Mouse (Mus musculus): ENCODE data around the gene Mapk6.
"Not testable (repeated sequence)": the region's sequence is repeated elsewhere in the genome, so short reads cannot be mapped to it uniquely, and the experiment has no call there.

Gene Mapk6

DNA sequence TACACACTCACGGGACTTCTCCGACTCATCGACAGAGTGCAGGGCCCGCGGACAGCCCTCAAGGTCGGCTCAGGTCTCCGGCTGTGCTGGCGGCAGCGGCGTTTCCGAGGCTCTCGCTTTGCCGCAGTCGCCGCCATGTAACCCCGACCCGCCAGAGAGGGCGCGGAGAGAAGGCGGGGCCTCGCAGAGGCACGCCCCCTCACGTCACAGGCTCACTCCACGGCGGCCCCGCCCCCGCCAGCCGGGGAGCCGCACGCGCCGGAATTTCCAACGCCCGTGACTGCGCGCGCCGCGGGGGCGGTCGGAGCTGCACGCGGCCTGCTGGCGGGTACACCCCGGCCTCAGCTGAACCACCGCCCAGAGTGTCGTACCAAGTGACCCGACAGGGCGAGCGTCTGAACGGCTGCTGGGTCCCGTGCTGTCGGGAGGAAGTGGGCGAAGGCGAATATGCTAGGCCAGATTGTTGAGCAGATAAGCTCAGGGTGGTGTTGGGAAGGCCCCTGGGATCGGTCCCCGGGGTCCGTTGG lies at the start of gene Mapk6:
TSS of gene Mapk6 (minus strand) at position 154 of the 527 bp plus-strand sequence.
- DNase-seq (ENCODE audit: extremely low spot score, low read depth, low spot score) = peak; percentile 71

DNA sequence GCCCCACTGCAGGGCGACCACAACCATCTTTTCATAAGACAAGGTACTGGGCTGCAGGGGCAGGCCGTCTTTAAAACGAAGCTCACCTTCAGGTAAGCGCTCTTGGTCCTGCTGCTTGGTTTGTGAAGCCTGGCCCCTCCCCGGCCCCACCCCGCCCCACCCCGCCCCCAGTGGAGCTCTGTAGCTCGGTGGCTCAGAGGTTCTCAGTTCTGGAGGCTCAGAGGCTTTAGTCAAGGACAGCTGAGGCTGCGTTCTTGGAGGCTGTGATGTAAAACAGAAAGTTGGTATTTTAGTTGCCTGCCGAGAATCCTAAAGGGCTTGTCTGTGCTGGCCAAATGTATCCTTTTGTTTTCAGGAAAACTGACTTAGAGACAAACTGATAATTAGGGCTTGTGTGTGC lies 45.9 kb upstream of the Mapk6 start:
- no peak for DNase-seq (ENCODE audit: extremely low spot score, low read depth, low spot score)

DNA sequence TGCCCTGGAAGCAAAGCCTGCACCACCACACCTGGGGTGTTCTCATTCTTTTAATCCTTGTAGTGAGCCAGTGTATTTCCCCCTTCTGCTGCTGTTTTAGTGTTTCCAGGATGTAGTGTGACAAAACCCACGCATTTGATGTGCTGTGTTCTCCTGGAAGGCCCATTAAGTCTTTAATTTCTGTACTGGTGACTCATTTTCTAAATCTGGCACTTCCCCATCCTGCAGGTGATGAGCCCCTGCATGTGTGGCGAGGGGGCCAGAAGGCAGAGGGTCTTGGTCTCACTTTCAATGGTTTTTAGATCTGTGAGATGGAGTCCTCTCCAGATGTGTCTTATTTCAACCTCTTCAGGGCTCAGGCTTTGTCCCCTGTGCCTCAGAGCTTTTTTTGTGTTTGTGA lies 44.2 kb upstream of the Mapk6 start:
- DNase-seq (ENCODE audit: extremely low spot score, low read depth, low spot score) = no peak

DNA sequence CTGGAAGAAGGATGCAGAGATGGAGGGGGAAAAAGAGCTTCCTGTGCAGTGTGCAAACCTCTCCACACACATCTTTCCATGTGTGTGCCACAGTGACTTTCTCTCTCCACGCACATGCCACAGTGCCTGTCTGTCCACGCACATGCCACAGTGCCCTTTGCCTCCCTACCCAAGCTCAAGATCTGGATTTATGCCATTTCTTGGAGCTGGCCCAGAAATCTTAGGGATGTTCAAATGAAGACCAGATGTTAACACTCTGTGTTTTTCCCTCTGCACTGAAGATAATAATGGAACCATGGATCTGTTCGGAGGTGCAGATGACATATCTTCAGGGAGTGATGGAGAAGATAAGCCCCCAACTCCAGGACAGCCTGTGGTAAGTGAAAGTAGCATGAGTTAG lies 38.2 kb upstream of the Mapk6 start:
- no peak for DNase-seq (ENCODE audit: extremely low spot score, low read depth, low spot score)

DNA sequence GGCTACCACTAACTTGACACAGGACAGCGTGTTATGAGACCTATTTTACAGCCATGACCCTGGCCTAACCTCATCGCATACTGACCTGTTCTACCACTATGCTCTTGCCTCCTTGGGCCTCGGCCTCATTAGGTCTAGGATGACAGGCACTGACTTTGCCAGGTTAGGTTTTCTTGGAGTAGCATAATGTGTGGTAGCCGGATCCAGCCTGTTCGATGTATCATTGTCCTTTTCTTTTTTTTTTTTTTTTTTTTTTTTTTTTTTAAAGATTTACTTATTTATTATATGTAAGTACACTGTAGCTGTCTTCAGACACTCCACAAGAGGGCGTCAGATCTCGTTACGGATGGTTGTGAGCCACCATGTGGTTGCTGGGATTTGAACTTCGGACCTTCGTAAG lies 36.8 kb upstream of the Mapk6 start:
- DNase-seq (ENCODE audit: extremely low spot score, low read depth, low spot score) = not testable (repeated sequence)

DNA sequence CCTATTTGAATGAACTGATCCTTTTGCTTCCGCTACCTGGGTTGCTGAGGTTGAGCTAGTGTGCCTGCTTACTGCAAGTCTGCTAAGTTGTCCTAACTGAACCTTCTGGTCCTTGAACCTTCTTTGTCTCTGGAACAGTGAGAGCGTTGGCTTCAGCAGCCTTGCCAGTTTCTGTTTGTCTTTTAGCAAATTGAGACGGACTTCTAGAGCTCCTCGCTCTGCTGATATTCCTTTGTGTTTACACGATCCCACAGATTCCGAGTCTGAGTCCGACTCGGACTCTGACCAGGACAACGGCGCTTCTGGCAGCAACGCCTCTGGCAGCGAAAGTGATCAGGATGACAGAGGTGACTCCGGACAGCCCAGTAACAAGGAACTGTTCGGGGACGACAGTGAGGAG lies 35.2 kb upstream of the Mapk6 start:
- DNase-seq (ENCODE audit: extremely low spot score, low read depth, low spot score) = no peak

DNA sequence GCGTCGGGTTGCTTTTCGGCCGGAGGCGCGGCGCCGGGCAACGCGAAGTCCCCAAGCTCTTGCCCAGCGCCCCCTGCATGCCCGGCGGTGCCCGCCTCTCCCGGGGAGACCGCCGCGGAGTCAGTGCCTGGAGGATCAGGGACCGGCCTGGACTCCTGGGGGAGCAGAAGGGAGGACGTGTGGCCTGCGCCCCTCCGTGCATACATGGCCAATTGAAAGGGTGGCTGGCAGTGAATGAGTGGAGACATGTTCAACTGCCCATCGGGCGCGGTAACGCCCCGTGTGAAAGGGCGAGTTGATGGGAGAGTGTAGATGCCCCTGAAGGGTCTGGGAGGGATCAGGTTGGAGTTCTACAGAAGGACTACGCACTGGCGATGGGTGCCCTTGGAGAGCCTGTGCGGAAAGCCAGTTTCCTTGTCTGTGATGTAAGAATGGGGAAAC lies 31.9 kb upstream of the Mapk6 start:
- no peak for DNase-seq (ENCODE audit: extremely low spot score, low read depth, low spot score)

DNA sequence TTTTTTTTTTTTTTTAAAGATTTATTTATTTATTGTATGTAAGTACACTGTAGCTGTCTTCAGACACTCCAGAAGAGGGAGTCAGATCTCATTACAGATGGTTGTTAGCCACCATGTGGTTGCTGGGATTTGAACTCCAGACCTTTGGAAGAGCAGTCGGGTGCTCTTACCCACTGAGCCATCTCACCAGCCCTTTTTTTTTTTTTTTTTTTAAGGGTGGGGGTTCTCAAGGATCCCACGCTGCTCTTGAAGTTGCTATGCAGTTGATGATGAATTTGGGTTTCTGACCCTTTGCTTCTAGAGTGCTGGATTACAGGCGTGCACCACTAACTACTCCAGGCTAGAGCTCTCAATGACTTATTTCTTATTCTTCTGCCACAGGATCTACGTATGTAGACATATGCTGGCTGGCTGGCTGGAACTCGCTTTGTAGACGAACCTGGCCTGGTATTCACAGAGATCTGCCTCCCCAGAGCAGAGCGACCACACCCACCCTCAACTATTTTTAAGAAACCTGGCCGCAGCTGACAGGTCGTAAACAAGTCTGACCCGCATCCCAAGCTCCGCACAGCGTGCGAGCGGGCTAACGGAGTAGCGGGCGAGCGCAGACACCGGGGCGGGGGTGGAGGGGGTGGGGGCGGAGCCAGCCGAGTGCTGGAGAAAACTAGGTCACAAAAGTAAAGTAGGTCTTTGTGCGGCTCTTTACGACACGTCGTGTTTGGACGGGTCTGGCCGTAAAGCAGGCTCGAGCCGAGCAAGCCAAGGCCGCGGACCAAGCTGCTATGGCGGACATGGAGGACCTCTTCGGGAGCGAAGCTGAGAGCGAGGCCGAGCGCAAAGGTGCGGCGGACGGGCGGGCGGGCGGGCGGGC lies 31.2 kb upstream of the Mapk6 start, which contains the start of gene Leo1:
TSS of gene Leo1 (plus strand) at position 729 of the 871 bp plus-strand sequence.
- peak; percentile 74 for DNase-seq (ENCODE audit: extremely low spot score, low read depth, low spot score)

DNA sequence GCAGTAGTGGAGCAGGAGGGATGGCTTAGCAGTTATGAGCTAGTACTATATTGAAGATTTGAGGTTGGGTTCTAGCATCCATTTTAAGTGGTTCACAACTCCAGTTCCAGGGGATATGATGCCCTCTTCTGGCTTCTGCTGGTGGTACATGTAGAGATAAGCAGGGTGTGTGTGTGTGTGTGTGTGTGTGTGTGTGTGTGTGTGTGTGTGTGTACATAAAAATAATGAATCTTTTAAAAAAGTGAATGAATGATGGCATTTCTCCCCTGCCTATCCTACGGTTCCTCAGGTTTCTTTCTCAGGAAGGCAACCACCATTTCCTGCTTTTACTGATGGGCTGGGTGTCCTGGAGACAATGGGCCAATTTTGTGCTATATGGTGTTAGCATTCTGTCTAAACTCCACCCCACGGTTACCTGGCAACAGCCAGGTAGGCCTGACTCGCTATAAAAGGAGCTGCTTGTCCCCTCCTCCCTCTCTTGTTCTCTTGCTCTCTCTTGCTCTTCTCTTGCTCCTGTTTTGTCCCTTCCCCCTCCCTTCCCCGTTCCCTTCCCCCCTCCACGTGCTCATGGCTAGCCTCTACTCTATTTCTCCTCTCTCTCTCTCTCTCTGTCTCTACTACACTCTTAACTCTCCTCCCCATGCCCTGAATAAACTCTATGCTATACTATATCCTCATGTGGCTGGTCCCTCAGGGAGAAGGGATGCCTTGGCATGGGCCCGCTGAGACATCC lies 28.0 kb upstream of the Mapk6 start:
- DNase-seq (ENCODE audit: extremely low spot score, low read depth, low spot score) = no peak

DNA sequence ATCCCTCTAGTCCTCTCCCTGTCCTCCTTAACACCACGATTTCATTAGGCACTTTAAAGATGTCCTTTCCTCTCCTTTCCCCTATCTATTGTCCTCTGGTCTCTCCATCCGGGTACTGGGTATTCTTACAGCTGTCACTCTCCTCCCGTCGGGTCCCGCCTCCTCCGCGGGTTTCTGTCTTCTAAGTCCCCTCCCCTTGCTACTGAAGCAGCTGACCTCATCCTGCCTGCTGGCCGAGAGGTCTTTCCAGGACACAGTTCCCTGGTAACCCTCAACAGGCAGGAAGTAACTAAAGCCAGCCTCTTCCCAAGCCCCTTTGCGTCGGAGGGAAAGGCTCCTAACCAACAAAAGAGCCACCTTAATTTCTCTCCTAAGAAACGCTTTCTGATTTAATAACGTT lies 26.1 kb upstream of the Mapk6 start:
- no peak for DNase-seq (ENCODE audit: extremely low spot score, low read depth, low spot score)

DNA sequence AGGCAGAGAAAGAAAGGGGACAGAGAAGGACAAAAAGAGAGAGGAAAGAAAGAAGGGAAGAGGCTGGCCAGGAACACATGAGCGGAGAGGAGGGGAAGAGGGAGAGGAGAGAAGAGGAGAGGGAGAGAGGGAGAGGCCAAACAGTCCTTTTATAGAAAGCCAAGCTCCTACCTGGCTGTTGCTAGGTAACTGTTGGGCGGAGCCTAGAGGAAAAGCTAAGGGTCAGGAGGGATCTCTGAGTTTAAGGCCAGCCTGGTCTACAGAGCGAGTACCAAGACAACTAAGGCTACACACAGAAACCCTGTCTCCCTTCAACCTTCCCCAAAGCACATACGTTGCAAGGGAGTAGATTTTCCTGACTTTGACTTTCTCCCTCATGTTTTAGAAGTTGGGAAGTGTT lies 25.5 kb upstream of the Mapk6 start:
- DNase-seq (ENCODE audit: extremely low spot score, low read depth, low spot score) = no peak

DNA sequence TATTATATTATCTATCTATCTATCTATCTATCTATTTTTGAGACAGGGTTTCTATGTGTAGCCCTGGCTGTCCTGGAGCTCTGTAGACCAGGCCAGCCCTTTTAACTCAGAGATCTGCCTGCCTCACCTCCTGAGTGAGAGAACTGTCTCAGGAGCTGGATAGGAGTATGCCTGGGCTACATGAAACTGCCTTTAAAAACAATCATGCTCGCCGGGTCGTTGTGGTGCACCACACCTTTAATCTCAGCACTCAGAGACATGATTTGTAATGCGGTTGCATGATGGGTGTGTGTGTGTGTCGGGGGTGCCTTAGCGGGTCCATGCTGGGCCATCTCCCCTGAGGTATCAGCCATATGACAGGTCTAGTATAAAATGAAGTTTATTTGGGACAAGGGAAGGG lies 25.1 kb upstream of the Mapk6 start:
- DNase-seq (ENCODE audit: extremely low spot score, low read depth, low spot score) = no peak

DNA sequence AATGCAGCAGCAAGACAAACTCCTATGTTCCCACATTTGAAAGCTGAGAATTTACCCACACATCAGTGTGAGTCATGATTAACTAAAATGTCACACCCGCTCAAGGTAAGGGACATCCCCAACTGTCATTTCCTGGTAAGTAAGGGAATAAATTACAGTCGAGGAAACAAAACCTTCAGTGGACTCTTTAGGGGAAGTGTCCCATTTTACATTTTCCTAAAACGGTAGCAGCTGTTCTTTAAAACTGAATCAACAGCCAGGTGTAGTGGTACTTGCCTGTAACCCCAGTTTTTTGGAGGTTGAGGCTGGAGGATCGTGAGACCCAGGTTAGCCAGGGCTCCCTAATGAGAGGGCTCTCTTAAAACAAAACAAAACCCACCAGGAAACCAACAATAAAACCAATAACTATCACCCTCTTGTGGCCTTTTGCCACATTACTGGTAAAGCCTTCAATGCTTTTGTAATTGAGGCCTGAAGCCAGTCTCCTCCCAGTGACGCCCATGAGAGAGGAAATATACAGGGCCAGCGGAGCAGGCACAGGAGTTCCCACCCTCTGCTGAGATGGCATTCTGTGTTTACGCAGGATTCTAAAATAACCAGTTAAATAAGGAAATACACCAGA lies 24.5 kb upstream of the Mapk6 start:
- DNase-seq (ENCODE audit: extremely low spot score, low read depth, low spot score) = no peak

DNA sequence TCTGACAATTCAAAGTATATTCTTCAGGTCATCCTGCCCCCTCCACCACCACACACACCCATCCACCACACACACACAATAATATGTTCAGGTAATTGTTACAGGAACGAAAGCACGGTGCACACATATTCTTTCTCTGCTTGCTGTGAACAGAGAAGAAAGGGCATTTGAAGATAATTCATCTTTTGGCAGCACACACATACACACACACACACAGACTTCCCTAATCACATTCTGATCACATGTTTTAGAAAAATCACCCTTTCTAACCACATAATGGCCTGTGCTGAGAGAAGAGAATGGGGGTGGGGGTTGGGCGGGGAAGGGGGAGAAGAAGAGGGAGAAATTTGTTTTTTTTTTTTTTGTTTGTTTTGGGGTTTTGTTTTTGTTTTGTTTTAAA lies 22.9 kb upstream of the Mapk6 start:
- no peak for DNase-seq (ENCODE audit: extremely low spot score, low read depth, low spot score)

DNA sequence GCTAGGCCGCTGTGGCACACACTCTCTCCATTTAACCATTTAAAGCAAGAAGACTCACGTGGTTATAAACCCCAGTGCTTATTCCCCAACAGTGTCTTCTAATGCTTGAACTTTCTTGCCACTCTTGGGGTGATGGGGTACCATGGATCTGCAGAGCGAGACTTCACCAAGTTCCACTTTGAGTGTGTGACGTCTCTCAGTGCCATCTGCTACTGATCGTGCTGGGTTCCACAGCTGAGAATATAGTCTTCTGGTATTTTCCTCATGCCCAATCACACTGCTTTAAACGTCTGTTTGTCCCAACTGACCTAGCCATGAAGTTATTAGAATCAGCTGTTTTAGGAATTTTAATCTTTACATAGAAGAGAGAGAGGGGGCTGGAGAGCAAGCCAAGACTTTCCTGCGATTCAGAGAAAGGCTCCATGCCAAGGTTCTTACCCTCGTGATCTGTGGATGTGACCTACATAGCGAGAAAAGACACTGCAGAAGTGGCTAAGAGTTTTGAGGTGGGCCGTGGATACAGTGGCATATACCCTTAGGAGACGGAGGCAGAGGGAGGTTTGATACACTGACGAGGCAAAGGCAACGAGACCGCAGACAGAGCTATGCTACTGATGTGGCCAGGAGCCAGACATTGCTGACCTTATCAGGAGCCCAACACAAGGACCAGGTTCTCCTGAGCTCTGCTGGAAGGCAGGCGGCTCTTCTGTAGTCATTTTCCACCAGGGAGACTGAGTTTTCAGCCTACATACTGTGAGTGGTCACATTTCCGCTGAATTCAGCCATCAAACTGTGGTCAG lies 21.2 kb upstream of the Mapk6 start:
- no peak for DNase-seq (ENCODE audit: extremely low spot score, low read depth, low spot score)

DNA sequence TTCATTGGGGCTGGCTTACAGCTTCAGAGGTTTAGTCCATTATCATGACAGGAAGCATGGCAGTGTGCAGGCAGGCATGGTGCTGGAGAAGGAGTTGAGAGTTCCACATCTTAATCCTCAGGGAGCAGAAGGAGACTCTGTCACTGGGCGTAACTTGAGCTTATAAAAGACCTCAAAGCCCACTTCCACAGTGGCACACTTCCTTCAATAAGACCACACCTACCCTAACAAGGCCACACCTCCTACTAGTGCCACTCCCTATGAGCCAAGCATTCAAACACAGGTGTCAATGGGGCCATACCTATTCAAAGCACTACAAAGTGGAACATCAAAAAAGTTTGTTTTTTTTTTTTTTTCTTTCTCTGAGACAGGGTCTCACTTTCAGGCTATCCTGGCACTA lies 19.9 kb upstream of the Mapk6 start:
- DNase-seq (ENCODE audit: extremely low spot score, low read depth, low spot score) = no peak

DNA sequence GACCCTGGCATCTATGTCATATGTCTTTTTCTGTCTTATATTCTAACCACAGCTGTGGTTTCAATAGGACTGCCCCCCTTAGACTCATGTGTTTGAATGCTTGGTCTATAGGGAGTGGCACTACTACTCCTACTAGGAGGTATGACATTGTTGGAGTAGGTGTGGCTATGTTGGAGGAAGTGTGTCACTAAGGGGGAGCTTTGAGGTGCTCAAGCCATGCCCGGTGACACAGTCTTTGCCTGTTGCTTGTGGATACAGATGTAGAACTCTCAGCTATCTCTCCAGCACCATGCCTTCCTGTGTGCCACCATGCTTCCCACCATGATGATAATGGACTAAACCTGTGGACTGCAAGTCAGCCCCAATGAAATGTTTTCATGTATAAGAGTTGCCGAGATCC lies 19.2 kb upstream of the Mapk6 start:
- DNase-seq (ENCODE audit: extremely low spot score, low read depth, low spot score) = no peak

DNA sequence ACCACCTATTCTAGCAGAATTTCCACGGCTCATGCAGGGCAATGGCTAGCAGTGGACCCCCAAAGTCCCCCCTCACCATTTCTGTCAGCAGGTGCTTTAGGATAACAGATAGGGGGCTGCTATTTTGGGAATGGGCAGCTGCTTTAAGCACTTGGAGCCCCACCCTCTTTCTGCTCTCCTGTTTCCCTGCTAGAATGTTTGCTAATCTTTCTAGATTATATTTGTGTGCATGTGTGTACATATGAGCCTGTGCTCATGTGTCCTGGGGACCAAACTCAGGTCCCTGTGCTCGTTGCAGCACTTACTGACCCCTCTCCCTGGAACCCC lies 18.4 kb upstream of the Mapk6 start:
- DNase-seq (ENCODE audit: extremely low spot score, low read depth, low spot score) = no peak

DNA sequence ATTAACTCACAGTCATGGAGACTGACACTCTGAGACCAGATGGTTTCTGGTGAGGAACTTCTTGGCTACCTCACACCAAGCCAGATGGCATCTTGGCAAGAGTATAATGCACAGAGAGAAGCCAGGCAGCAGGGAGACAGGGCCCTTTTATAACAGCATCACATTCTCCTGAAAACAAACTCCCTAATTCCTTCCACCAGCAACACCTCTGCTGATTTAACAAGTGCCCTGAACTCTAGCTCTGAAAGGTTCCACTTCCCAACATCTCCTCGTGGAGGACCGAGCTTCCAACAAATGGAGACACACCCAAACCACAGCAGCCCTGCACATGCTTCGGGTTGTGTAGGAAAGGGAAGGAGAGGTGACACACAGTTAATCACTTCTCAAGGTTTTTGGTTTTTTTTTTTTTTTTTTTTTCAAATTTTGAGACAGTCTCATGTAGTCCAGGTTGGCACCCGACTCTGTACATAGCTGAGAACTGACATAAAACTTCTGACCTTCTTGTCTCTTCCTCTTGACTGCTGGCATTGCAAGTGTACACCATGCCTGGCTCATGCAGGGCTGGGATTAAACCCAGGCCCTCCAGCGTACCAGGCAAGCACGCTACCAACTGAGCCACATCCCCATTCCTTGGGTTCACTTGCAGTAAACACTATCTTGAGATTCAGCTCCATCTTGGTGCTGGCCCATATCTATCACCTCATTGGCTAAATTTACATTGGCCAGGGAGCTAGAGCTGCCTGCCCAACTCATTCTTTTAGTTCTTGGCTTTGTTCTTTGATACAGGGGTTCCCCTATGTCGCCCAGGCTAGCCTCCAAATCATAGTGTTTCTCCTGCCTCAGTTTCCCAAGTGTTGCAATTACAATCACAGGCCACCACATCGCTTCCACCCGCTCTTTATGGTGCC lies 17.8 kb upstream of the Mapk6 start:
- DNase-seq (ENCODE audit: extremely low spot score, low read depth, low spot score) = no peak
